9 mouse cellular contexts compared by ENCODE assay signal in genomic region chr5:106365094-106365493, GRCm38 (mm10).
DNase-seq lines count a peak whose midpoint lies in the region; ATAC-seq and TF ChIP-seq lines count a peak whose summit lies in the region.
"Had no signal": no experiment of that assay in that cellular context is flagged by ENCODE, and none has a peak within 500 bp of the region (broad histone marks: within the 10 kb centered on the region; RNA-seq: fewer than 3 reads in every experiment).

No protein-coding gene starts in this region.

- WGBS in hindbrain, embryonic 14.5 days: 48% methylated on average over 8 of the region's 8 CpGs
- WGBS in hindbrain, embryonic 13.5 days: 46% methylated on average over 8 of the region's 8 CpGs
- WGBS in midbrain, postnatal 0 days: 45% methylated on average over 8 of the region's 8 CpGs
- 46% methylated on average over 8 of the region's 8 CpGs for WGBS in midbrain, embryonic 15.5 days
- 39% methylated on average over 8 of the region's 8 CpGs for WGBS in intestine, embryonic 15.5 days

- ATAC-seq in hindbrain, embryonic 14.5 days (ENCODE audit: low FRiP score): no peak
- ATAC-seq in hindbrain, embryonic 13.5 days (ENCODE audit: low FRiP score): no peak
- no peak for ATAC-seq in midbrain, postnatal 0 days (ENCODE audit: low FRiP score)
- no peak for ATAC-seq in midbrain, embryonic 15.5 days (replicated peaks)
- no peak for ATAC-seq in intestine, embryonic 15.5 days

- no peaks in the 10 kb centered on the region for H3K9me3 ChIP-seq in hindbrain, embryonic 14.5 days (ENCODE audit: control insufficient read depth, low read length)
- H3K9me3 ChIP-seq in hindbrain, embryonic 13.5 days: no peaks in the 10 kb centered on the region
- H3K9me3 ChIP-seq in midbrain, postnatal 0 days (ENCODE audit: low read length): peaks cover 10% of the 10 kb centered on the region; the same call in 1 of the 2 replicates
- peaks cover 4% of the 10 kb centered on the region; the same call in 1 of the 2 replicates for H3K9me3 ChIP-seq in midbrain, embryonic 15.5 days
- H3K9me3 ChIP-seq in intestine, embryonic 15.5 days: no peaks in the 10 kb centered on the region
- H3K9me3 ChIP-seq: liver, embryonic 15.5 days had no signal

- H3K27ac ChIP-seq in hindbrain, embryonic 14.5 days: no peak overlapping the region
- no peak overlapping the region for H3K27ac ChIP-seq in hindbrain, embryonic 13.5 days
- H3K27ac ChIP-seq in midbrain, postnatal 0 days (ENCODE audit: low read depth, low read length): no peak overlapping the region
- no peak overlapping the region for H3K27ac ChIP-seq in midbrain, embryonic 15.5 days
- H3K27ac ChIP-seq in intestine, embryonic 15.5 days: no peak overlapping the region
- H3K27ac ChIP-seq: liver, embryonic 15.5 days had no signal

- H3K4me3 ChIP-seq in hindbrain, embryonic 14.5 days (replicated peaks; ENCODE audit: low read length): no peak overlapping the region
- no peak overlapping the region for H3K4me3 ChIP-seq in hindbrain, embryonic 13.5 days
- H3K4me3 ChIP-seq in midbrain, postnatal 0 days (ENCODE audit: low read depth, low read length): no peak overlapping the region
- H3K4me3 ChIP-seq in midbrain, embryonic 15.5 days: no peak overlapping the region
- H3K4me3 ChIP-seq in intestine, embryonic 15.5 days (replicated peaks): no peak overlapping the region
- H3K4me3 ChIP-seq: liver, embryonic 15.5 days had no signal

- peak; percentile 55 for TF ChIP-seq CTCF in midbrain, postnatal 0 days (IDR thresholded peaks at IDR 0.05)

- H3K4me1 ChIP-seq in hindbrain, embryonic 14.5 days (replicated peaks; ENCODE audit: control insufficient read depth, insufficient read depth, low read length): 0 out of 2 replicates have a peak, but pooled peaks cover 3% of the 10 kb centered on the region
- H3K4me1 ChIP-seq in hindbrain, embryonic 13.5 days (replicated peaks): peaks cover 6% of the 10 kb centered on the region; the same call in 1 of the 2 replicates
- H3K4me1 ChIP-seq in midbrain, postnatal 0 days (ENCODE audit: insufficient read depth, low read length): no peaks in the 10 kb centered on the region
- H3K4me1 ChIP-seq in midbrain, embryonic 15.5 days: no peaks in the 10 kb centered on the region
- H3K4me1 ChIP-seq in intestine, embryonic 15.5 days (replicated peaks): no peaks in the 10 kb centered on the region
- H3K4me1 ChIP-seq: liver, embryonic 15.5 days had no signal

- no peaks in the 10 kb centered on the region for H3K36me3 ChIP-seq in hindbrain, embryonic 14.5 days (replicated peaks; ENCODE audit: control insufficient read depth, insufficient read depth)
- H3K36me3 ChIP-seq in hindbrain, embryonic 13.5 days: no peaks in the 10 kb centered on the region
- H3K36me3 ChIP-seq in midbrain, postnatal 0 days (ENCODE audit: insufficient read depth, low read length): no peaks in the 10 kb centered on the region
- H3K36me3 ChIP-seq in midbrain, embryonic 15.5 days (replicated peaks): no peaks in the 10 kb centered on the region
- no peaks in the 10 kb centered on the region for H3K36me3 ChIP-seq in splenic B cell, adult 2 months (ENCODE audit: control insufficient read depth, insufficient read depth, low read length, poor library complexity, severe bottlenecking)
- no peaks in the 10 kb centered on the region for H3K36me3 ChIP-seq in intestine, embryonic 15.5 days
- H3K36me3 ChIP-seq: liver, embryonic 15.5 days had no signal

- peak; percentile 75 for DNase-seq in hindbrain, embryonic 14.5 days (ENCODE audit: low spot score)
- DNase-seq in midbrain, postnatal 0 days (ENCODE audit: low spot score): peak; percentile 71
- peak; percentile 20 to 49 for DNase-seq in cerebellum, postnatal 36 days
- DNase-seq in splenic B cell, adult 2 months (ENCODE audit: low read depth, low spot score): peak; percentile 8
- no peak for DNase-seq in adrenal gland, adult 8-10 months

- no peak overlapping the region for H3K9ac ChIP-seq in hindbrain, embryonic 14.5 days
- H3K9ac ChIP-seq in hindbrain, embryonic 13.5 days: no peak overlapping the region
- no peak overlapping the region for H3K9ac ChIP-seq in midbrain, postnatal 0 days (replicated peaks; ENCODE audit: low read length, poor library complexity, severe bottlenecking)
- no peak overlapping the region for H3K9ac ChIP-seq in midbrain, embryonic 15.5 days
- no peak overlapping the region for H3K9ac ChIP-seq in intestine, embryonic 15.5 days
- H3K9ac ChIP-seq: liver, embryonic 15.5 days had no signal

- no peak overlapping the region for H3K4me2 ChIP-seq in hindbrain, embryonic 14.5 days (replicated peaks)
- H3K4me2 ChIP-seq in hindbrain, embryonic 13.5 days: no peak overlapping the region
- no peak overlapping the region for H3K4me2 ChIP-seq in midbrain, postnatal 0 days (ENCODE audit: low read depth, low read length, poor library complexity, severe bottlenecking)
- no peak overlapping the region for H3K4me2 ChIP-seq in midbrain, embryonic 15.5 days
- no peak overlapping the region for H3K4me2 ChIP-seq in intestine, embryonic 15.5 days (replicated peaks)
- H3K4me2 ChIP-seq: liver, embryonic 15.5 days had no signal

- peaks cover 3% of the 10 kb centered on the region; the same call in 1 of the 2 replicates for H3K27me3 ChIP-seq in hindbrain, embryonic 14.5 days (ENCODE audit: control insufficient read depth, insufficient read depth, low read length)
- H3K27me3 ChIP-seq in hindbrain, embryonic 13.5 days: no peaks in the 10 kb centered on the region
- no peaks in the 10 kb centered on the region for H3K27me3 ChIP-seq in midbrain, postnatal 0 days (ENCODE audit: insufficient read depth, low read length)
- H3K27me3 ChIP-seq in midbrain, embryonic 15.5 days (replicated peaks): no peaks in the 10 kb centered on the region
- H3K27me3 ChIP-seq in splenic B cell, adult 2 months (ENCODE audit: control insufficient read depth, insufficient read depth, low read length, poor library complexity, severe bottlenecking): no peaks in the 10 kb centered on the region; the same call in 1 of the 2 replicates
- H3K27me3 ChIP-seq in intestine, embryonic 15.5 days (replicated peaks): no peaks in the 10 kb centered on the region
- H3K27me3 ChIP-seq: liver, embryonic 15.5 days had no signal
